Mouse (Mus musculus) liver, embryonic 14.5 days (tissue): ENCODE measurements around the gene Pigh. TPM values are rescaled to one million over a fixed set of nuclear protein-coding genes. Genes with fewer than 3 reads are reported as not detected.
A peak's percentile ranks its signal among the peaks of the same experiment; 100 is the strongest.

Experiments
- ATAC-seq: fragments of 200-750 bp; cut with Nextera tagmentation; 2 replicates; pipeline ENCODE4 v1.8.0; 2017; ENCODE audit warnings: moderate number of reproducible peaks, mild to moderate bottlenecking, moderate library complexity; ENCODE audit not compliant: insufficient read depth
- DNase-seq, 3 experiments: peaks; one replicate each; pipeline ENCODE4 v3.0.0-alpha.2; 2012 to 2013; ENCODE audit warnings: low read depth in 3 of 3, low spot score in 3 of 3
- H3K27ac ChIP-seq: fragments of 300-500 bp; sonication (generic); 2 replicates; pipeline ENCODE4 v1.5.1; 2014; ENCODE audit warnings: moderate library complexity, mild to moderate bottlenecking, control low read depth, inconsistent platforms
- H3K27me3 ChIP-seq: fragments of 300-500 bp; sonication (generic); 2 replicates; pipeline ENCODE4 v1.6.1; 2014; ENCODE audit warnings: mild to moderate bottlenecking, low read length, moderate library complexity; ENCODE audit not compliant: control insufficient read depth, insufficient read depth
- H3K36me3 ChIP-seq: fragments of 300-500 bp; sonication (generic); replicated peaks from 2 replicates; pipeline ENCODE4 v1.6.1; 2014; ENCODE audit warnings: low read depth; ENCODE audit not compliant: control insufficient read depth, insufficient read depth
- H3K4me1 ChIP-seq, 2 experiments: fragments of 200-500 bp in 1 of 2; fragments of 300-500 bp in 1 of 2; sonication (generic) in 1 of 2; replicated peaks; 2 replicates each; pipeline ENCODE4 v1.6.1; 2012 to 2014; ENCODE audit warnings: antibody characterized with exemption in 1 of 2, inconsistent platforms in 1 of 2, low read length in 1 of 2; ENCODE audit not compliant: control insufficient read depth in 2 of 2, insufficient read depth in 2 of 2
- H3K4me2 ChIP-seq: fragments of 300-500 bp; sonication (generic); 2 replicates; pipeline ENCODE4 v1.6.1; 2014; ENCODE audit warnings: low read depth, mild to moderate bottlenecking, control low read depth, moderate library complexity
- H3K4me3 ChIP-seq, 2 experiments: fragments of 200-500 bp in 1 of 2; fragments of 300-500 bp in 1 of 2; sonication (generic) in 1 of 2; 2 replicates each; pipeline ENCODE4 v1.5.1; 2012 to 2014; ENCODE audit warnings: low read depth in 2 of 2, low read length in 2 of 2, mild to moderate bottlenecking in 2 of 2, control low read depth in 1 of 2, inconsistent platforms in 1 of 2, moderate library complexity in 1 of 2; ENCODE audit not compliant: insufficient read depth in 1 of 2
- H3K9ac ChIP-seq: fragments of 300-500 bp; sonication (generic); replicated peaks from 2 replicates; pipeline ENCODE4 v1.6.1; 2014; ENCODE audit warnings: mild to moderate bottlenecking, control low read depth, moderate library complexity
- H3K9me3 ChIP-seq: fragments of 300-500 bp; sonication (generic); 2 replicates; pipeline ENCODE4 v1.6.1; 2016; ENCODE audit warnings: low read length, mixed read lengths; ENCODE audit not compliant: control insufficient read depth
- CTCF ChIP-seq: IDR thresholded peaks from 2 replicates; pipeline ENCODE4 v1.5.1; 2016; ENCODE audit warnings: antibody characterized with exemption, low read depth, control low read depth
- EP300 ChIP-seq: IDR thresholded peaks from 2 replicates; pipeline ENCODE4 v1.6.1; 2016; ENCODE audit warnings: antibody characterized with exemption, low read depth
- WGBS: fragments of 180-500 bp; shearing (Covaris S2); extraction: QIAGEN DNeasy Blood & Tissue Kit; methylation state at CpG from one replicate; pipeline ENCODE4 v1.1.7; 2014; ENCODE audit not compliant: insufficient replicate concordance; 5-methylcytosine and 5-hydroxymethylcytosine counted together
- polyA plus RNA-seq, 2 experiments: library from polyadenylated mRNA; depleted of rRNA in 1 of 2; stranded (reverse) in 1 of 2; unstranded in 1 of 2; fragments of >200 nt; fragmentation: Nextera tagmentation in 1 of 2; extraction: Ambion mirVana in 1 of 2; gene quantifications; 2 replicates each; pipeline versions ENCODE4 v1.2.1 to v1.2.3; 2012 to 2014

The Pigh gene
- polyA plus RNA-seq, 2 experiments = 3.1 to 5.5 TPM

DNA sequence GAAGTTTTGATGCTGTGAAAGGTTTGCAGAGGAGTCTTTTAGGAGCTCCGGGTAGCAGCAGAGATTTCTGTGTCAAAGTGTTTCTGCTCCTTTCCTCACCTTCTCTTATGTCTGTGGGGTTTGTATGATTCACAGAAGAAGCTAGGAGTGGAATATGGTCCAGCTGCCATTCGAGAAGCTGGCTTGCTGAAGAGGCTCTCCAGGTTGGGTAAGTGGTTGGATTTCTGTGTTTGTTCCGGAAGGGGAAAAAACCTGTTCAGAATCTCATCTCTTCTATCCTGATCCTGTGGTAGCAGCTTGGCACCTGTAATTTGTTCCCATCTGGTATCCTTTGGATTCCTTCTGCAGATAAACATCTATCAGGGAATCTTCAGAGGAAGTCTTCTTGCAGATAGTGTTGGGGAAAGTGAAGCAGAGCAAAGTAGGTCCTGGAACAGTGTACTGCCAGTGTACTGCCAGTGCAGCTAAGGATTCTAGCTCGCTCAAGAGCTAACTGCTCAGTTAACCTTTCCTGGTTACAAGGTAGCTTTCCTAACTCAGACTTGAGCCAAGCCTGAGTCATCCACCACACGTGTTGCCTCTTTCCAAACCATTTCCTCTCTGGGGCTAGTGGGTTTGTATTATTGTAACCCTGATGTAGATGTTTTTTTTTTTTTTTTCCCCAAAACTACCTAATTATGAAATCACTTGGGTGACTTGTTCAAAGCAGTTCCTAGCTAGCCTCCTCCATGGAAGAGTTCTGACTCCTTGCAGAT is 42.4 kb upstream of the Pigh start:
- Histone ChIP-seq H3K4me1 (no peaks in the 10 kb centered on the region), H3K27ac (no peak overlapping the region), H3K27me3 (peaks cover 36% of the 10 kb centered on the region), H3K36me3 (no peaks in the 10 kb centered on the region), H3K4me2 (no peak overlapping the region), H3K9ac (no peak overlapping the region), H3K4me3 (no peak overlapping the region), H3K9me3 (no peaks in the 10 kb centered on the region)
- TF ChIP-seq CTCF (no peak), EP300 (no peak)
- peak in 1 of 3 experiments; percentile 23 for DNase-seq
- ATAC-seq = no peak
- 18% methylated on average over 5 of the region's 5 CpGs for WGBS

- H3K36me3 ChIP-seq = no peaks in the 10 kb centered on the region
- ATAC-seq = no peak
- H3K9me3 ChIP-seq = no peaks in the 10 kb centered on the region
- no peak overlapping the region for H3K4me3 ChIP-seq
- TF ChIP-seq EP300 (no peak), CTCF (no peak)
- no peaks in the 10 kb centered on the region for H3K4me1 ChIP-seq
- H3K27ac ChIP-seq = no peak overlapping the region
- H3K9ac ChIP-seq = no peak overlapping the region
- 4% methylated on average over 22 of the region's 22 CpGs for WGBS
- H3K4me2 ChIP-seq = peak overlapping the region; percentile 56
- no peak for DNase-seq
- peaks cover 36% of the 10 kb centered on the region for H3K27me3 ChIP-seq
These were observed 41.8 kb upstream of the Pigh start for GRCm38 (mm10) chr12:79131178-79131675.

GRCm38 (mm10) chr12:79130299-79131177 is 41.1 kb upstream of the Pigh start, which contains the start of gene Arg2:
TSS of gene Arg2 (plus strand) at chr12:79130777.
- no peak within 1 kb of the TSS for H3K9ac ChIP-seq
- no peaks in the 10 kb centered on the region for H3K9me3 ChIP-seq
- peak; percentile 22 to 27 (median 24) for DNase-seq
- no peaks in the 10 kb centered on the region for H3K36me3 ChIP-seq
- ATAC-seq = peak; percentile 51; the same call in 1 of the 2 replicates
- peaks cover 36% of the 10 kb centered on the region for H3K27me3 ChIP-seq
- no peaks in the 10 kb centered on the region for H3K4me1 ChIP-seq
- H3K4me2 ChIP-seq = peak within 1 kb of the TSS; percentile 56
- H3K4me3 ChIP-seq = peak within 1 kb of the TSS in 1 of 2 experiments; percentile 21; a peak in 1 of 4 replicates
- 1% methylated on average over 47 of the region's 47 CpGs for WGBS
- H3K27ac ChIP-seq = no peak within 1 kb of the TSS
- TF ChIP-seq EP300 (no peak), CTCF (no peak)

DNA sequence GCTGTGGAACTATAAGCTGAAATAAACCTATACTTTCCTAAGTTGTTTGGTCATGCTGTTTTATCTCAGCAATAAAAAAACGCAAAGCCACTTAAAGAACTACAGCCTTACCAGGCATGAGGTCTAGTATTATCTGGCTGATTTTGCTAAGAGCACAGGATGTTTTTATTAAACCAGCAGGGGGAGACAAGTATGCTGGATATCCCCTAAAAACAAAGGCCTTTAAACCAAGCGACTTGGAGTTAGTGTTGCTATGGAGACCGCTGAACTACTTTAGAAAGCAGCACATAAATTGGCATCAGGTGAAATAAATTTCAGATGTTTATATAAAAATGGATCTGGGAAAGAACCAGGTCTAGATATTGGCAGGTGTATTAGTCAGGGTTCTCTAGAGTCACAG is 33.4 kb upstream of the Pigh start:
- ATAC-seq (no peak), DNase-seq (no peak)

More for the DNA sequence above, 33.4 kb upstream of the Pigh start:
- H3K9me3 ChIP-seq = no peaks in the 10 kb centered on the region
- no peak overlapping the region for H3K4me3 ChIP-seq
- no peak overlapping the region for H3K9ac ChIP-seq
- 26% methylated on average over 3 of the region's 3 CpGs for WGBS
- H3K4me1 ChIP-seq = no peaks in the 10 kb centered on the region
- no peaks in the 10 kb centered on the region for H3K27me3 ChIP-seq
- peak; percentile 26; the same call in 1 of the 2 replicates for TF ChIP-seq CTCF
- no peak for TF ChIP-seq EP300
- H3K36me3 ChIP-seq = no peaks in the 10 kb centered on the region
- no peak overlapping the region for H3K27ac ChIP-seq
- no peak overlapping the region for H3K4me2 ChIP-seq
